Mouse (Mus musculus) limb, embryonic 14.5 days (tissue): Measurements from ENCODE around the gene Camk2d. TPM values are rescaled to one million over a fixed set of nuclear protein-coding genes. Genes with fewer than 3 reads are reported as not detected.

ENCODE experiments used
- ATAC-seq: fragments of 200-750 bp; cut with Nextera tagmentation; 2 replicates; pipeline ENCODE4 v1.8.0; 2017; ENCODE audit warnings: low read depth, moderate number of reproducible peaks, moderate TSS enrichment; ENCODE audit not compliant: low FRiP score
- DNase-seq: peaks from one replicate; pipeline ENCODE4 v3.0.0-alpha.2; 2015; ENCODE audit warnings: low spot score
- H3K27ac ChIP-seq: fragments of 300-500 bp; sonication (generic); replicated peaks from 2 replicates; pipeline ENCODE4 v1.5.1; 2014; ENCODE audit warnings: low read depth, mild to moderate bottlenecking, low read length, moderate library complexity, mixed read lengths
- H3K27me3 ChIP-seq: fragments of 300-500 bp; sonication (generic); 2 replicates; pipeline ENCODE4 v1.6.1; 2014; ENCODE audit warnings: low read length, mixed read lengths; ENCODE audit not compliant: control insufficient read depth, insufficient read depth
- H3K36me3 ChIP-seq: fragments of 300-500 bp; sonication (generic); 2 replicates; pipeline ENCODE4 v1.6.1; 2014; ENCODE audit warnings: mild to moderate bottlenecking, low read length, moderate library complexity, mixed read lengths; ENCODE audit not compliant: control insufficient read depth, insufficient read depth
- H3K4me1 ChIP-seq: fragments of 300-500 bp; sonication (generic); 2 replicates; pipeline ENCODE4 v1.6.1; 2014; ENCODE audit warnings: antibody characterized with exemption, low read length, mixed read lengths; ENCODE audit not compliant: control insufficient read depth, insufficient read depth
- H3K4me2 ChIP-seq: fragments of 300-500 bp; sonication (generic); replicated peaks from 2 replicates; pipeline ENCODE4 v1.6.1; 2014; ENCODE audit warnings: low read depth, mild to moderate bottlenecking, low read length, moderate library complexity; ENCODE audit not compliant: severe bottlenecking
- H3K4me3 ChIP-seq: fragments of 300-500 bp; sonication (generic); replicated peaks from 2 replicates; pipeline ENCODE4 v1.5.1; 2014; ENCODE audit warnings: low read length
- H3K9ac ChIP-seq: fragments of 300-500 bp; sonication (generic); 2 replicates; pipeline ENCODE4 v1.6.1; 2014; ENCODE audit warnings: mild to moderate bottlenecking, low read depth, low read length, moderate library complexity; ENCODE audit not compliant: severe bottlenecking
- H3K9me3 ChIP-seq: fragments of 300-500 bp; sonication (generic); 2 replicates; pipeline ENCODE4 v1.6.1; 2016; ENCODE audit warnings: low read length; ENCODE audit not compliant: control insufficient read depth
- POLR2A ChIP-seq: fragments of 200-500 bp; IDR thresholded peaks from 2 replicates; pipeline ENCODE4 v1.8.0; 2012; ENCODE audit warnings: inconsistent platforms, mild to moderate bottlenecking, moderate library complexity, borderline replicate concordance; ENCODE audit not compliant: insufficient read depth, insufficient read length; ENCODE audit errors: extremely low read depth
- WGBS: fragments of 180-500 bp; shearing (Covaris S2); extraction: QIAGEN DNeasy Blood & Tissue Kit; methylation state at CpG from one replicate; pipeline ENCODE4 v1.1.7; 2014; 5-methylcytosine and 5-hydroxymethylcytosine counted together
- polyA plus RNA-seq, 2 experiments: library from polyadenylated mRNA; depleted of rRNA in 1 of 2; stranded (reverse) in 1 of 2; unstranded in 1 of 2; fragments of >200 nt; fragmentation: Nextera tagmentation in 1 of 2; extraction: Ambion mirVana in 1 of 2; gene quantifications; 2 replicates each; pipeline versions ENCODE4 v1.2.1 to v1.2.3; 2012 to 2014

Gene Camk2d
- polyA plus RNA-seq, 2 experiments, result 37.4 to 40.0 TPM

GRCm38 (mm10) chr3:126797810-126798209 lies 201.7 kb downstream of the Camk2d start:
- Histone ChIP-seq H3K9me3 (no peaks in the 10 kb centered on the region), H3K4me2 (no peak overlapping the region), H3K4me3 (no peak overlapping the region), H3K4me1 (no peaks in the 10 kb centered on the region), H3K27me3 (no peaks in the 10 kb centered on the region), H3K36me3 (peaks cover 12% of the 10 kb centered on the region), H3K9ac (no peak overlapping the region), H3K27ac (no peak overlapping the region)
- DNase-seq (no peak), ATAC-seq (no peak)
- TF ChIP-seq POLR2A, result no peak
- WGBS, result 83% methylated on average over 3 of the region's 3 CpGs

- Histone ChIP-seq H3K4me1 (no peaks in the 10 kb centered on the region), H3K9me3 (no peaks in the 10 kb centered on the region), H3K9ac (no peak overlapping the region), H3K4me2 (no peak overlapping the region), H3K36me3 (0 out of 2 replicates have a peak, but pooled peaks cover 2% of the 10 kb centered on the region), H3K27me3 (no peaks in the 10 kb centered on the region), H3K4me3 (no peak overlapping the region), H3K27ac (no peak overlapping the region)
- ATAC-seq (no peak), DNase-seq (no peak)
- WGBS, result 90% methylated on average over 6 of the region's 6 CpGs
- TF ChIP-seq POLR2A, result no peak
These were observed 206.9 kb downstream of the Camk2d start for GRCm38 (mm10) chr3:126802988-126803387.

GRCm38 (mm10) chr3:126804968-126805367 lies 208.9 kb downstream of the Camk2d start:
- Histone ChIP-seq H3K9me3 (no peaks in the 10 kb centered on the region), H3K9ac (no peak overlapping the region), H3K27me3 (no peaks in the 10 kb centered on the region), H3K4me2 (no peak overlapping the region), H3K27ac (no peak overlapping the region), H3K4me1 (no peaks in the 10 kb centered on the region), H3K4me3 (no peak overlapping the region), H3K36me3 (no peaks in the 10 kb centered on the region)
- DNase-seq (no peak), ATAC-seq (no peak)
- TF ChIP-seq POLR2A, result no peak
- WGBS, result 76% methylated on average over 5 of the region's 5 CpGs

- H3K27me3 ChIP-seq, result no peaks in the 10 kb centered on the region
- no peaks in the 10 kb centered on the region for H3K9me3 ChIP-seq
- no peak for TF ChIP-seq POLR2A
- H3K36me3 ChIP-seq, result no peaks in the 10 kb centered on the region
- no peak overlapping the region for H3K27ac ChIP-seq
- WGBS, result 98% methylated on average over 4 of the region's 4 CpGs
- H3K4me3 ChIP-seq, result no peak overlapping the region
- no peaks in the 10 kb centered on the region for H3K4me1 ChIP-seq
- H3K9ac ChIP-seq, result no peak overlapping the region
- ATAC-seq, result no peak
- H3K4me2 ChIP-seq, result no peak overlapping the region
- DNase-seq, result no peak
These were observed 210.0 kb downstream of the Camk2d start for GRCm38 (mm10) chr3:126806145-126806544.

GRCm38 (mm10) chr3:126809915-126810314 lies 213.8 kb downstream of the Camk2d start:
- no peak overlapping the region for H3K9ac ChIP-seq
- no peaks in the 10 kb centered on the region for H3K4me1 ChIP-seq
- no peak for TF ChIP-seq POLR2A
- no peaks in the 10 kb centered on the region for H3K27me3 ChIP-seq
- no peak overlapping the region for H3K27ac ChIP-seq
- H3K9me3 ChIP-seq, result no peaks in the 10 kb centered on the region
- ATAC-seq (no peak), DNase-seq (no peak)
- H3K4me3 ChIP-seq, result no peak overlapping the region
- H3K4me2 ChIP-seq, result no peak overlapping the region
- WGBS, result 67% methylated on average over 3 of the region's 3 CpGs
- H3K36me3 ChIP-seq, result no peaks in the 10 kb centered on the region

- ATAC-seq (no peak), DNase-seq (no peak)
- 78% methylated on average over 5 of the region's 5 CpGs for WGBS
- TF ChIP-seq POLR2A, result no peak
- H3K9me3 ChIP-seq, result no peaks in the 10 kb centered on the region
- H3K27ac ChIP-seq, result no peak overlapping the region
- no peaks in the 10 kb centered on the region for H3K4me1 ChIP-seq
- H3K9ac ChIP-seq, result no peak overlapping the region
- no peak overlapping the region for H3K4me3 ChIP-seq
- H3K4me2 ChIP-seq, result no peak overlapping the region
- H3K27me3 ChIP-seq, result no peaks in the 10 kb centered on the region
- H3K36me3 ChIP-seq, result no peaks in the 10 kb centered on the region
These were observed 214.4 kb downstream of the Camk2d start for GRCm38 (mm10) chr3:126810372-126811090.
